Mouse (Mus musculus) CD4-positive helper T cell, adult 2 months (primary cell): ENCODE measurements around the gene F10.

Source experiments
- DNase-seq: peaks from one replicate; pipeline ENCODE4 v3.0.0-alpha.2; 2012; ENCODE audit warnings: low read depth, missing footprints, low spot score

The F10 gene

GRCm38 (mm10) chr8:13037015-13037414, at the start of gene F10:
Gene F10 (plus strand): TSS chr8:13037308.
- DNase-seq: no peak

- DNase-seq: no peak
These were observed 49.5 kb upstream of the F10 start for GRCm38 (mm10) chr8:12987571-12987970.

GRCm38 (mm10) chr8:12988722-12989430, 48.2 kb upstream of the F10 start:
- no peak for DNase-seq

- no peak for DNase-seq
These were observed 45.7 kb upstream of the F10 start for GRCm38 (mm10) chr8:12991411-12991810.

- DNase-seq: no peak
These were observed 42.6 kb upstream of the F10 start for GRCm38 (mm10) chr8:12994468-12994867.

- no peak for DNase-seq
These were observed 41.6 kb upstream of the F10 start for GRCm38 (mm10) chr8:12995481-12995880.

GRCm38 (mm10) chr8:12996831-12997275, 40.3 kb upstream of the F10 start:
- DNase-seq: no peak

- no peak for DNase-seq
These were observed 38.8 kb upstream of the F10 start for GRCm38 (mm10) chr8:12998331-12998730.

GRCm38 (mm10) chr8:12999793-13000192, 37.3 kb upstream of the F10 start:
- DNase-seq: no peak

- DNase-seq: no peak
These were observed 29.6 kb upstream of the F10 start for GRCm38 (mm10) chr8:13007458-13007857.

- DNase-seq: no peak
These were observed 26.8 kb upstream of the F10 start for GRCm38 (mm10) chr8:13010313-13010712.

- no peak for DNase-seq
These were observed 17.5 kb upstream of the F10 start for GRCm38 (mm10) chr8:13019560-13019959.

GRCm38 (mm10) chr8:13021830-13022229, 15.3 kb upstream of the F10 start:
- no peak for DNase-seq

- DNase-seq: no peak
These were observed 11.5 kb upstream of the F10 start, which contains the start of gene F7 for GRCm38 (mm10) chr8:13025487-13026224. Gene F7 (plus strand): TSS chr8:13026034.

- DNase-seq: no peak
These were observed 9.5 kb upstream of the F10 start for GRCm38 (mm10) chr8:13027615-13028014.

- DNase-seq: no peak
These were observed 8.6 kb upstream of the F10 start for GRCm38 (mm10) chr8:13028482-13028881.

- DNase-seq: no peak
These were observed 729 bp upstream of the F10 start for GRCm38 (mm10) chr8:13036346-13036812.

- DNase-seq: no peak
These were observed 461 bp downstream of the F10 start for GRCm38 (mm10) chr8:13037569-13037968.

GRCm38 (mm10) chr8:13039054-13039453, 1.9 kb downstream of the F10 start:
- no peak for DNase-seq

GRCm38 (mm10) chr8:13041459-13041858, 4.4 kb downstream of the F10 start:
- DNase-seq: no peak

- no peak for DNase-seq
These were observed 10.5 kb downstream of the F10 start for GRCm38 (mm10) chr8:13047652-13048051.

- no peak for DNase-seq
These were observed 13.4 kb downstream of the F10 start for GRCm38 (mm10) chr8:13050550-13050949.

- DNase-seq: no peak
These were observed 20.2 kb downstream of the F10 start for GRCm38 (mm10) chr8:13057351-13057750.
